Mouse (Mus musculus) thymus, postnatal 14 days (tissue): ENCODE data around the gene Arhgef10l.

Source experiments
- DNase-seq: peaks from one replicate; pipeline ENCODE4 v3.0.0; 2021

Arhgef10l gene

GRCm38 (mm10) chr4:140657681-140658575, 7.9 kb downstream of the Arhgef10l start:
- no peak for DNase-seq

GRCm38 (mm10) chr4:140656529-140656928, 9.3 kb downstream of the Arhgef10l start:
- DNase-seq, result no peak

DNA sequence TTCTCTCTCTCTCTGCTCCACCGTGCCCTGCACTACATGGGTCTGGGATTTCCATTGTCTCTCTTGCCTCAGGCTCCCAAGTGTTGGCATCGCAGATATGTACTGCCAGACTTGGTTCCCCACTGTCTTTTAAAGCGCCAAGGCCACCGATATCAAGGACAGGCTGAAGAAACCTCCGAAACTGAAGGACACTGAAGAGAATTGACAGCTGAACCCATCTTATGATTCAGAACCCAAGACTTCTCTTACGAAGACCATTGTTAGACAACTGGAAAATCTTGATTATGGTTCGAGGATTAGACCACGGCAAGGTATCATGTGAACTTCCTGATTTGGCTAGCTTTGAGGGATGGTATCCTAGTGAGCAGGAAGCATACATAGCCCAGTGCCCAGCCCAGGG, 11.0 kb downstream of the Arhgef10l start:
- no peak for DNase-seq

DNA sequence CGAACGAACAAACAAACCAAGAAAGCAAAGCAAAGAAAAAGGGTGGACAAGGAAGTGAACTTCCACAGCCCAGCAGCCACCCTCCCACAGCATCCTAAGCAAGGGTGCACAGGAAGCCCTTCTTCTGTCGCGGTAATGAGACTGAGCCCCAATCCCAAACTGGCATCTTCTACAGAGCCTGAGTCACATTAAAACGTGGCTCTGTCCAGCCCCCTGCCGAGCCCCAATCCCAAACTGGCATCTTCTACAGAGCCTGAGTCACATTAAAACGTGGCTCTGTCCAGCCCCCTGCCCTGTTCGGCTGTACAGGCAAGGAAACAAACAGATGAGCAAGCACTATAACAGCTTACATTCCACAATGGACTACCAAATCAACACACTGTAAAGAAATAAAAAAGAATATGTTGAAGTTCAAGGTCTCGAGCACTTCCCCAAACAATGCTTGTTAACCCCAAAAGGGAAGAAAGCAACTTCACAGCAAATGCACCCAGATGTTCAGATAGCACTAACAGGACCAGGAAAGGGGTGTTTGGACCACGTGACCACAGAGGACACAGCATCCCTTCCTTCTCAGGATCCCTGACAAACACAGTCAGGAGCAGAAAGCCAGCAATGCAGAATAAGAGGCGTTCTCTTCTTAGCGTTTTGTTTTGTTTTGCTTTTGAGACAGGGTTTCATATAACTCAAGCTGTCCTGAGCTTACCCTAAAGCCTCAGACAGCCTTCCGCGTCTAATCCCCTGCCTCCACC, 11.8 kb downstream of the Arhgef10l start:
- DNase-seq, result no peak

DNA sequence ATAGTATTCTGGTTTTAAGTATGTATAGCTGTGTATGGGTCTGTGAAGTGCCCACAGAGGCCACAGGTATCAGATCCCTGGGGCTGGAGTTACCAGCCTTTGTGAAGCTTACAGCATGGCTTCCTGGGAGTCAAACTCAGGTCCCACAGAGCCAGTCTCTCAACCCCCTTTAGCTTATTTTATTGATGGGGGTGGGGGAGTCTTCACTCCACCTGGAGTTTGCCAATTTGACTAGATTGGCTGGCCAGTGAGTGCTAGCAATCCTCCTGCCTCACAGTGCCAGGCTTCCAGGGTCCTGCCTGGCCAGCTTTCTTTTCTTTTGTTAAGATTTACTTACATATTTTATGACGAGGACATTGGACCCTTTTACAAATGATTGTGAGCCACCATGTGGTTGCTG, 16.1 kb downstream of the Arhgef10l start:
- DNase-seq, result no peak

- no peak for DNase-seq
These were observed 16.6 kb downstream of the Arhgef10l start for GRCm38 (mm10) chr4:140649207-140649591.

DNA sequence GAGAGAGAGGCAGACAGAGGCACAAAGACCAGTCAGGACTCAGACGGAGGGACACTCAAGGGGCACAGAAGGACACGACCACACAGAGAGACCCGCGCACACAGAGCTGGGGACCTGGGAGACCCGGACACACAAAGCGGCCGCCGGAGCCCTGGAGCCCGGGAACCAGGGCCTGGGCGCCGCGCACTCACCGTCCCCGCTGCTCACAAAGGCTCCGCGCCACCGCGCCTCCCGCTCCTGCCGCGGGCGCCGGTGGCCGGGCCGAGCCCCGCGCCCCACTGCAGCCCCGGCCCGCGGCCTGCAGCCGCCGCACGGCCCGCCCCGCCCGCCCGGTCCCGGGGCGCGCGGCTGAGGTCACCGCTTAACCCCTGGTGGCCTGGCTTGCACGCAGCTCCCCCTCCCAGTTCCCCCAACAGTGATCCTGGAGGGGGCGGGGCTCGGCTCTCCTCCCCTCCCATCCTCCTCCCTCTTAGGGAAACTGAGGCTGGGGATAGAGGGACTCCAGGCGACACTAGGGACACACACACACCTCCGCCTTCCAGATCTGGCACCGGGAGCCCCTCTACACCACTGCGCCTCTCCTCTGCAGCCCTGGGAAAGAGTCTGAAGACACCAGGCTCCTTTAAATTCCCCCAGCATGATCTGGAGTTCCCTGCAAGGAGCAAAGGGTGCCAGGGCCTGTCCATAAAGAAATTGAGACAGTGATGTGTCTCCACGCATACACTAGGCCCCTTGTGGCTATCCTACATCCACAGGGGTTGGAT, 17.2 kb downstream of the Arhgef10l start:
- DNase-seq, result no peak

DNA sequence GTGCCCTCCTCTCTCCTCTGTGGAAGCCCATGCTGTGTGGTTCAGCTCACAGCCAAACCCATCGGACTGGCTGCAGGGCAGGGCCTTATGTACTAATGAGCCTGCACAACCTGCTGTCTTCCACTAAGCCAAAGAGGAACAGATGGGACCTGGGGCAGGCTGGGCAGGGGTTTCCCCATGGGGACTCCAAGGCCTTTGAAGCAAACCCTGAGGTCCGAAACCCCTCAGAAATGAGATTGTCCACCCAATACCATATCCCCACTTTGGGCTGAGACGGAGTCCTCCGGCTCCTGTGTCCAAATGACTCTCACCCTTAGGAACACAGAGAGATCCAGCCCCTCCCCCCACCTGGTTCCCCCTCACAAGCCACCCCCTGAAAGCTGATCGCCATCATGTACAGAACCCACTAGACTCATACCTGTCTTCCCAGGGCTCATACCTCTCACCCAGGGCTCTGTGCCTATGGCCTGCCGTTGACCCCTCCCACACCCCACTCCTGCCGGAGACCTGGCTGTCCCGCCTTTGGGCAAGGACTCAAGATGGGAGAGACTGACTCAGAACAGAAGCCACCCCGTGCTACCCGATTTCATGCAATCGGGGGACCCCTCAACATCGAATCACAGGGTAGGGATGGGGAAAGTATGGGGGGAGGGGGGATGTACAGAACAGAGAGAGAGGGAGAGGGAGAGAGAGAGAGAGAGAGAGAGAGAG, 17.9 kb downstream of the Arhgef10l start:
- DNase-seq, result no peak

GRCm38 (mm10) chr4:140645638-140646037, 20.2 kb downstream of the Arhgef10l start:
- no peak for DNase-seq

GRCm38 (mm10) chr4:140644701-140645100, 21.1 kb downstream of the Arhgef10l start:
- no peak for DNase-seq

DNA sequence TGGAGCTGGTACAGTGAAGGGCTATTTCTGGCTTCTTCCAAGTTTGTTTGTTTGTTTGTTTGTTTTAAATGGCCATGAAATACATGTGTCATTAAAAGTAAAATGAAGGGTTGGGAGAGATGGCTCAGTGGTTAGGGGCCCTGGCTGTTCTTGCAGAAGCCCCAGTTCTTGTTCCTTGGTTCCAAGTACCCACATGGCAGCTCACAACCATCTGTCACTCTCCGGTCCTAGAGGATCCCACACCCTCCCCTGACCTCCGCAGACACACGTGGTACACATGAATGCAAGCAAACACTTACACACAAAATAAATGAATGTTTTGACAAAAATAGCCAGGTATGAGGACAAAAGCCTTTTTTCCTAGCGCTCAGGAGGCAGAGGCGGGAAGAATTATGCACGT, 21.5 kb downstream of the Arhgef10l start:
- no peak for DNase-seq

DNA sequence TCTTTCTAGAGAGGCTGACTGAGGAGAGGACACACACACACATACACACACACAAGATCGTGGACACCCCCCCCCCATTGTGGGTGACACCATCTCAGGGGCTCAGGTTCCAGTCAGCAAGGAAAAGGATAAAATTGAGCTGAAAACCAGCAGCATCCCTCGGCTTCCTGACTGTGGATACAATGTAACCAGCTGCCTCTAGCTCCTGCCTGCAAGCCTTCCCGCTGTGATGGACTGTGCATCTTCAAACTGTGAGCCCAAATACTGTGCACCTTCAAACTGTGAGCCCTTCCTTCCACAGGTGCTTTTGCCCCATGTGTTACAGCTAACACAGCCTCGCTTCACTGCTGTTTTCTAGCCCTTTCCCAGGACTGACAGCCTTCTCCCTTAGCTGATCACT, 23.4 kb downstream of the Arhgef10l start:
- DNase-seq, result no peak

- no peak for DNase-seq
These were observed 24.3 kb downstream of the Arhgef10l start for GRCm38 (mm10) chr4:140641414-140641918.

- no peak for DNase-seq
These were observed 25.1 kb downstream of the Arhgef10l start for GRCm38 (mm10) chr4:140640668-140641067.

DNA sequence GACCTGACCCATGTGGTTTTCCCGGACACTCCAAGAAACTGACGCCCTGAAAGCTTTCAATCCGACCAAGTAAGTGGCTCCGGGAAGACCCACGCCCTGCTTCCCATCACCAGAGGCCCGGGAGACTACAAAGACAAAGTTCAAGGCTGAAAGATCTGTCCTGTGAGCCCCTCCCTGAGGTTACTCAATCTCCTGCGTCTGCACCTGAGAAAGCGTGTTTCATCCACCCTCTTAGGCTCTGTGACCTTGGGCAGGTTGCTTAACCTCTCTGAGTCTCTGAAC, 25.6 kb downstream of the Arhgef10l start:
- DNase-seq, result no peak

GRCm38 (mm10) chr4:140639431-140640241, 26.2 kb downstream of the Arhgef10l start:
- DNase-seq, result no peak

GRCm38 (mm10) chr4:140638591-140638990, 27.2 kb downstream of the Arhgef10l start:
- DNase-seq, result no peak

DNA sequence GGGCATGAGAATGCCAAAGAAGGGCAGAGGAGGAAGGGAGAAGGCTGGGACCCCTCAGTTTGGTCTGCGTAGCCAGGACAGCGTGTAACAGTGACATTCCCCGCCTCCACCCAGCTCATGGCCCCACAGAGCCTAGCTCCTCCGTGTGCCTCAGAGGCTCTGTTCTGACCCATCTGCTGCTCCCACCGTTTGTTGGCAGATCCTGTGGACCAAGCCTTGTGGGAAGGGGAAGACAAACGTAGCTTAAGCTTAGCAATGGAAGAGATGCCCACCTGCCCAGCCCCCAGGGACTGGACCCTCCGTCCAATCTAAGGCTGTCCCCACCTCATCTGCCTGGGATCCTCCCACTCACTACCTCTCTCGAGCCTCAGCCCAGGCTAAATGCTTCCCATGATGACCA, 28.5 kb downstream of the Arhgef10l start:
- DNase-seq, result no peak

DNA sequence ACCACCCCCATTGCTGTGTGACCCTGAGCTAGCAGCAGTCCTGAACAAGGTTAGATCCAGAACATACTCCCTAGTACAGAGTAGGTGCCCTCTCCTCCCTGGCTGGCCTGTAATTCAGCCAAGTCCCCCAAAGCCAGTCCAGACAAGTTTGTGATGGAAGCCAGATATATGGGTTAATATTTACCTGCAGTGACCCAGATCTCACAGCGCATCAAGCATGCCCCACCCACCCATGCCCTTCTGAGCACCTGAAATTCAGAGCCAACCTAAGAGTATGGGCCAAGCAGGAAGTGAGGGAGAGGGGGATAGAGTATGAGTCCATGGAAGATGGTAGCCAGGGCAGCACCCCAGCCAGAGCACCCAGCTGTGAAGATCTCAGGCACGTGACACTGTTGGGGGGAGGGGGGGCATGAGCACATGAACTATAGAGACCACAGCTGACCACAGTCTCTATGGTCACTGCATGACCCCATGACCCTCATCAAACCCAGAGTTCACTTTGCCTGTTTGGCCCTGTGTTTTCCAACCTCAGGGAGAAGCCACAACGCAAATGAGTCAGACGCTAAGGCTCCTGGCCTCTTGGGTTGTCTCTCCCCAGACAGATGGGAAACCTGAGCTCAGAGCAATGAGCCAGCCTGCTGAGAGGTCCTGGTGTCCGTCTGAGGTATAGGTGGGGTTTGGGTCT, 29.4 kb downstream of the Arhgef10l start:
- no peak for DNase-seq

DNA sequence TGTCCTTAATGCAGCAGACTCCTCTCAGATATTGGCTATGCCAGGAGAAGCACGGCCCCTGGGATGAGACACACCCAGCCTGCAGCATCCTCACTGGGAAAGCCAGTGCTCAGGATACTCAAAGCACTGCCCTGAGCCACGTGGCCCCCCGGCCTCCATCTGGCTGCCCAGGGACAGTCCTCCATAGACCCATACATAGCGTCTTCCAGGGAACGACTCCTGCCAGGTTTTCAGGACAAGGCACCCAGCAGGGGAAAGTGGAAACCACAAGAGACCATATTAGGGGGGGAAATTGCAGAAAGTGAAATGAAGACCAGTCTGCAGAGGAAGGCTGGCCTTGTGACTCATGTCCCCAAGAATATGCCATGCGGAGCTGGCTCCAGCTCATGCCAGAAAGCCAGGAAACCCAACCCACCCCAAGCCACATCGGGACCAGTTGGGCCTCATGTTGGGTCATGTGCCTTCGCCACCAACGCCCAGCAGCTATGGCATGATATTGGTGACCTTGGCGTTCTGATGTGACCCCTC, 30.9 kb downstream of the Arhgef10l start:
- DNase-seq, result no peak

DNA sequence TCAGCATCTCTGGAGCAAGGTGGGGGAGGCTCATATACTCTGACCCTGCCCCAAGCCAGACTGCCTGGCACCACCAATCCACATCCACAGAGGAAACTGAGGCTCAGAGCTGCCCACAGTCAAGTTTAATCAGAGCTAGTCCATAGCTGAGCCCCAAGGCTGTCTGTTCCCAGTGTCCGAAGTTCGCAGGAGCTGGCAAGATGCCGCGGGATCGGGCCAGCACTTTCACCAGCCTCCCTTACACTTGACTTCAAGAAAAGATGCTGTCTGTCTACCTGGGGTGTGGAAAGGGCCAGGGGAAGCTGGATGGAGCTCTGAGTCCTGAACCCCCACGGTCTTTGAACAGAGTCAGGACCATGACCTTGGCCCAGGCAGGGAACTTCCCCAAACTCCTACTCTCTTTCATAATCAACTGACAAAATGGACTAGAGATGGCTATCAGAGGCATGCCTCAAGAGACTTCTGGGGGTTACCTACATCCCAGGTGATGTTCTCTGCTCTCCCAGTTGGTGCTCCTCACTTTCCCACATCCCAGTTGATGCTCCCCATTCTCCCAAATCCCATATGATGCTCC, 34.4 kb downstream of the Arhgef10l start:
- no peak for DNase-seq
